In the genomic region with DNA sequence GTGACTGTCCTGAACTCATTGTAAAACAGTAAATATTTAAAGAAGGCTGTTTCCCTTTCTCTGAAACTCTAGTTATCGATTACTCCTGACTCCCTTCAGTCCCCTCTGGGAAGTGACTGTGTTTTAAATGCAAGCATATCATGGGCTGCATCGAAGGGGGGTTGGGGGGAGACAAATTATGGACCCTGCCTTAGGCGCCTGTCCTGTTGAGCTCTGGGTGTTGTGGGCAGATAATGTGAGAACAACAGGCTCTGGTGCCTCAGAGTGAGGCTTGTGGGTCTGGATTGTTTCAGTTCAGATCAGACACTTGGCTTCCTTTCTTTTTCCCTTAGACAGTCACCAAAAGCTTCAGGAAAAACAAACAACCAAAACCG, we compare ENCODE assay signal across 8 mouse cellular contexts.
A peak's percentile ranks its signal among the peaks of the same experiment; 100 is the strongest.
DNase-seq lines count a peak whose midpoint lies in the region; ATAC-seq lines count a peak whose summit lies in the region.

No protein-coding gene starts in this region.

- no peaks in the 10 kb centered on the region for H3K9me3 ChIP-seq in hindbrain, embryonic 13.5 days

- H3K4me1 ChIP-seq in hindbrain, embryonic 13.5 days (replicated peaks): peaks cover 31% of the 10 kb centered on the region

- no peaks in the 10 kb centered on the region for H3K36me3 ChIP-seq in hindbrain, embryonic 13.5 days

- H3K27ac ChIP-seq in hindbrain, embryonic 13.5 days: peak overlapping the region; percentile 88

- ATAC-seq in hindbrain, embryonic 13.5 days (ENCODE audit: low FRiP score): peak; percentile 50; the same call in 1 of the 2 replicates
- ATAC-seq in monocyte, adult 5-6 weeks (replicated peaks; ENCODE audit: insufficient number of reproducible peaks, low FRiP score, low TSS enrichment, poor library complexity, severe bottlenecking): no peak

- 0 out of 2 replicates have a peak overlapping the region, but pooled peaks have one; percentile 35 for H3K9ac ChIP-seq in hindbrain, embryonic 13.5 days

- no peaks in the 10 kb centered on the region for H3K27me3 ChIP-seq in hindbrain, embryonic 13.5 days

- DNase-seq in adrenal gland, adult (ENCODE audit: inconsistent age in 2 of 2, low spot score in 1 of 2): peak; percentile 33 to 74
- DNase-seq in adrenal gland, postnatal 10 days: no peak
- peak; percentile 60 for DNase-seq in embryo, embryonic 10.5 days (ENCODE audit: low spot score)
- peak; percentile 21 for DNase-seq in lung, postnatal 36 days
- DNase-seq in right cerebral cortex, postnatal 14 days: no peak
- DNase-seq in layer of hippocampus, adult 8-10 months (ENCODE audit: low spot score in 2 of 2): no peak

- no peak overlapping the region for H3K4me2 ChIP-seq in hindbrain, embryonic 13.5 days

- 2% methylated on average over 4 of the region's 4 CpGs for WGBS in hindbrain, embryonic 13.5 days

- no peak overlapping the region for H3K4me3 ChIP-seq in hindbrain, embryonic 13.5 days

Comparison
In these comparisons a context has a peak if more than half of its experiments do, and no peak if none do; other contexts are left out.
1. DNase-seq: peak in adrenal gland, adult (2 of 2), embryo, embryonic 10.5 days (single experiment) and lung, postnatal 36 days (single experiment); none in adrenal gland, postnatal 10 days (single experiment), right cerebral cortex, postnatal 14 days (single experiment) and layer of hippocampus, adult 8-10 months (0 of 2).